Mouse (Mus musculus) kidney, postnatal 36 days (tissue): ENCODE data around the gene Rassf8.
A peak's percentile ranks its signal among the peaks of the same experiment; 100 is the strongest.

Experiments used
- DNase-seq, 2 experiments: peaks; one replicate each; pipeline ENCODE4 v3.0.0; 2021 to 2022; ENCODE audit warnings: mixed read lengths in 2 of 2

Gene Rassf8

DNA sequence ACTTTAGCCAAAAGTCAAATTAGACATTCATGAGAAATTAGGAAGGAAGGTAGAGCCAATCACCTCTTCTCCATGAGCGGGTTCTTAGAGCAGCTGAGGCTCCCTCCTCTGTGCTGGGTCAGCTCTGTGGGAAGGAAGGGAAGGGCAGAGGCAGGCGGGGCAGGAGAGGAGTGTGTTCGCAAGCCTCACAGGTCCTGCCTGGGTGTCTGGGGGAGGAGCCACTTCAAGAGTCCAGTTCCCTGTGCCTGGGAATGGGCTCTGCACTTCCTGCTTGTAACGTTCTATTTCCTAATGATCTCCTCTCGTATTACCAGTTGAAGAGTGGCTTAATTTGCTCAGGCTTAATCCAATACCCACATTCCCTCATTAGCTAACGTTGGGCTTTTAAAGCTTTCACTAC, 32.8 kb downstream of the Rassf8 start:
- peak; percentile 60 to 63 for DNase-seq

DNA sequence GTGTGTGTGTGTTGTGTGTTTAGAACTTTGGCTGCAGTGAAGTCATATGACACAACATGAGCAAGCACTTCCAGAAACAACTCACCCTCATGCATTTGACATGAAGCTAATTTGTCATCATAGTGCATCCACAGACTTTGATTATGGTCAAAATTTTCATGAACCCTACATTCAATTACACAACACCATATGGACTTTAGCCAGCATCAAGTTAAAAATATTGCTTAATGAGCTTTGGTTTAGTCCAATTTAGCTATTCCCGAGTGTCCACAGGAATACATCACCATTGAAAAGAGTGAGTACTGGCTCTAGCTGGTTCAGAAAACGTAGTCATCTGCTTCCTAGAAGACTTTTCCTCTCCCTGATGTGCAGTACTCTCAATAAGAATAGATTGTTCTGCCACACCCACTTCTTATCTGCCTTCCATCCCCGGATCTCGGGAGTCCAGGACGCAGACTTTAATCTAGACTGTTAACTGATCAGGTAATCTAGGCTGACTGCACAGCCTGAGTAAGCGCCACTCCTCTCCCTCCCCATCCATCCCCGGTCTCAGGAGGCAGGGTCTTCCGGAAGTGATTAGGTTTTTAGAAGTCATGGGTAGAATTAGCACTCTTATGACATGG, 33.7 kb downstream of the Rassf8 start:
- DNase-seq = no peak

DNA sequence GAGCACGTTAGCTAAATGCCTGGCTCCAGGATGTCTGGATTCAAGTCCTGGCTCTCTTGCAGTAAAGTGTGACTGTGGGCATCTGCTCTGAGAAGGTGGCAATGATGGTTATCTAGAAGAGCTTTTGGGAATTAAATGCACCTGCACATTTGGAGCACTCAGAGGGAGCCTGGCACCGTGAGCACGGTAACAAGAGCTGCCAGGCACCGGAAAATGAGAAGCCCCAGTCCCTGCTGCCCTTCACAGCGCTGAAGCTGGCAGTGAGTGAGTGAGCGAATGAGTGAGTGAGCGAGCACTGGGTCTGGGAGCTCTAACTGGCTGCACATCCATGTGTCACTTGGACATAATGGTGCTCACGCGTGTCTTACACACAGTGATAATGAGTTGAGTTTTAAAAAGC, 34.7 kb downstream of the Rassf8 start:
- DNase-seq = no peak

DNA sequence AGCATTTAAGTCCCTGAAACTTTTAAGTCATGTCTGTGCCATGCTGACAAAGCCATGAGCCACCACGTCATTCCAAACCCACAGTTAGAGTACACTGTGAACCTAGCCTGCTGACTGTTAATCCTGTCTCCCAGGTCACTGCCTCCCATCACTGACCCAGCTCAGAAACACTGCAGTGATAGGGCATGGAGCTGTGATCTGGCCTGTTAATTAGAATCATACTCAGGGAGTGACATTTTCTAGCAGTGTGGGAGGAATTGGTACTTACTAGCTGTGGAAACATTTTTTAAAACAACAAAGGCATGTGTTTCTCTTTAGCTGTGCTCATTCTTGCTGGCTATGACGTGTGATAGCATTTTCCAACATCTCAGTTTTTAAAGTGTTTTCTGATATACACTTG, 35.4 kb downstream of the Rassf8 start:
- no peak for DNase-seq

DNA sequence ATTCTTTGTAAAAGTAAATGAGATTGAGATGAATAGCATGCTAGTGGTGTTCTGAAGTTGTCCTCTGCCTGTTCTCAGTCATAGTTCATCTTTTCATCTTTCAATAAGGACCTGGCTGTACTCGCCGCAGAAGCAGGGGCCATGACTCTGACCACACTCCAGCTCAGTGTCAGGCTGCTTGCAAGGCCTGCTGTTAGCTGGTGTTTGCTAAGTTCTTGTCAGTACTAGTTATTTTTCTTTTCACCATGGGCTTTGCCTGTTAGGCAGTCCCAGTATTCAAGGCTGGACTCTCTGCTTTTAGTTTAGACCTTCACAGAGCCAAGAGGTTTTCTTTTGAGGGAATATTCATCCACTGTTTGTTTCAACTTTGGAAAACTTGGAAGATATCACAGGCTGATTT, 40.8 kb downstream of the Rassf8 start:
- no peak for DNase-seq

DNA sequence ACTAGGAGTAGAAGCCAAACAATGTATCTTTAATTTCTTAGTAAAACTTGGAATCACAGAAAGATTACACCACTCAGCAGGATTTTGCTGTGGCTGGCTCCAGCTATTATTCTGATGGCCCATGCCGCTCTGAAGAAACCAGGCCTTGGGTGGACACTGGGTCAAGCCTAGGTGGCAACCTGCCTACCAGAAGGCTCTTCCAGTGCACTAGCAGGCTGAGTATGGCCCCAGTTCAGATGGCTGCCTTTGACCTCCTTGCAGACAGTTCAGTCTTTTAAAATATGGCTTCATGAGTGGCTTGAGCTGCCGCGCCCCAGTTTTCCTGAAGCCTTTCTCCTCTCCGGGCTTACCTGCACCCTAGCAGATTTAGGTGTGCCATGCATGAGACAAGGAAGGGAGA, 43.2 kb downstream of the Rassf8 start:
- DNase-seq = no peak

DNA sequence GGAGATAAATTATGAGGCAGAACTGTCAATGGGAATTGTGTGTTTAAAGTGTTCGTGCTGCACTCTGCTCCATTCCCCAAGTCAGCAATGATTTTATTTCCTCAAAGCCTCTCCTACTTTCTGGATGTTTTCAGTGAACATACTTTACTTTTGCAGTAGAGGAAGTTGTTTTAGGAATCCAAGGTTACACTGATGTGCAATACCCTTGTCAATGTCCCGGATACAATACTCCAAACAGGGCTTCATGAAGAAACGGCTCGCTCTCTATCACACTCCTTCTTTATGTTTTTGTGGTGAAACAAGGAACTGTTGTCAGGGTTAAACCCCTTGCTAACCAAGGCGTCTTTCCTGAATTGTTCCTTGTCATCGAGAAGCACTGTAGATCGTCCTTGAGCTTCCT, 45.8 kb downstream of the Rassf8 start:
- DNase-seq = no peak

DNA sequence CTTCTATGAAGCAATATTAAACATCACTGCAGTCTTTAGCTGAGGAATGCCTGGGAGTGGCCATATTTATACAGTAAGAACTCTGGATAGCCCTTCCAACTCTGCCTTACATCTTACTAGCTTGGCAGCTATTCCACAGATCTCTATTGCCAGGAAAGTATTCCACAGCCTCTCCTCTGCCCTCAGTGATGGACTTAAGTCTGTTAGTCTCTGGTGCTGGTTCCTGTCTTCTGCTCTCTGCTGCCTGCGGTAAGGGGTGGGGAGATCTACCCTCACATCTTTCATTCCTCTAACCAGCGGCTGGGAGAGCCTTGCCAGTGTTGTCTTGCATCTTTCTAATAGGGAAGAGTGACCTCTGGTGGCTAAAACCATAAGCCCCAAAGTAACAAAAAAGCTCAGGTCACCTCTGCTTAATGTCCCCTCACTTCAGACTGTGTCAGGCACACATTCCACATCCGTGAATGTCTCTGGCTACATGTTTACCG, 46.6 kb downstream of the Rassf8 start:
- peak; percentile 73 to 75 for DNase-seq

DNA sequence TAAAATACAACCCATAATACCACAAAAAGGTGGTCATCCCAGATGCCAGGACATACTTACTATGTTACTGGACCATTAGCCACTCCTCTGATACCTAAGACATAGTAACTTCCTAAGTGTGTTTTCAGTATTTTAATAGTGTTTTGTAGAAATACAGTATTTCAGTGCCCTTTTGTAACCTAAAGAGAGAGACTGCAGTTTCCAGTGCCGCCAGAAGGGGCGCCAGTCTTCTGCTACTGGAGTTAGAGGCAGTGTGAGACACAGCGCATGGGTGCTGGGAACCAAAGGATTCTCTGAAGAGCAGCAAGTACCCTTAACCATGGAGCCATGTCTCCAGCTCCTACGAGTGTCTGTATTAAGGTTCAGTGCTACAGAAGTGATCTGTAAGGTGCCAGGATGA, 48.1 kb downstream of the Rassf8 start:
- no peak for DNase-seq

DNA sequence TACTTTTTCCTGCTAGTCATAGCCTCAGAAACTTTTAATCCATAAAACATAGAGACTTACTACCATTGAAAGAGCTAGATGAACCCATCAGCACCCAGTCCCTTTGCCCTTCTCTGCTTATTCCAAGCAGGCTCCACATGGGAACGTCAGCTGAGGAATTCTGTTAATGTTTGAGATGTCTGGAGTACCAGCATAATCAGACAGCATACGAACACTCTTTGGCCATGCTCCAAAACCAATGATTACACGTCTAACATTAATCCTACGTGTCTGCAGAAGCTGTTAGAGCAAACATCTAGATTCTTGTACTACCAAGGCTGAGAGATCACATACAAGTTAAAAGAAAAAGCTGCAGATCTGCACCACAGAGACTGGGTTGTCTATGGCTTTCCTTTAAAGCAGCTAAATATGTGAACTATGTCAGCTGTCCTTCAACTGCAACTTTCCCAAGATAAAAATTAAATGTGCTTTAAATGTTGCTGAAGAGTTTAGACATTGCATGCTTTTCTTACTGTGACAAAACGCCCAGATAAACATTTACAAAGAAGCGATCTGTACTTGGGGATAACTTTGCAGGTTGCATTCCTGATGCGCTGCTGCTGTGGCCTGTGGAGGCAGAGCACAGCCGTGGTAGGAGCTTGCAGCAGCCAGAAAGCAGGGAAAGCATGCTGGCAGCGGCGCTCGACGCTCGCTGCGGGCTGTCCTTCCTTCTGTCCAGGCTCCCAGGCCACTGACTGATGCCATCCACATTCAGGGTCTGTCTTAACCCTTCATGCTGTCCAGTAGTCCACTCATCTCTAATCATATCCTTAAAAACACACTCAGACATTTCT, 49.9 kb downstream of the Rassf8 start:
- peak in 1 of 2 experiments; percentile 66 for DNase-seq

DNA sequence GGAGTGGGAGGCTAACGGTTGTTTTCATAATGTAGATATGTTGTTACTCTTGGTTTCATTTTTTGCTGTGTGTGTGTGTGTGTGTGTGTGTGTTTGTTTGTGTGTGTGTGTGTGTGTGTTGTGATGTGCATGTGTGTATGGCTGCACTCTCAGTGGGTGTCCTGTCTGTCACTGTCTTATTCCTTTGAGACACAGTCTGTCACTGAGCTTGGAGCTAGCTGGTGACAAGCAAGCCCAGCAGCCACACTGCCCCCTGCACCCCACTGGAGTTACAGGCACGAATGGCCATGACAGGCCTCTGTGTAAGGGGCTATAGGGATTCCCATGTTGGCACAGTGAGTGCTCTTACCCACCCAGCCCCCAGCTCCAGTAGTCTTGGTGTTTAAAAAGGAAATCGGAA, 51.1 kb downstream of the Rassf8 start:
- DNase-seq = no peak

DNA sequence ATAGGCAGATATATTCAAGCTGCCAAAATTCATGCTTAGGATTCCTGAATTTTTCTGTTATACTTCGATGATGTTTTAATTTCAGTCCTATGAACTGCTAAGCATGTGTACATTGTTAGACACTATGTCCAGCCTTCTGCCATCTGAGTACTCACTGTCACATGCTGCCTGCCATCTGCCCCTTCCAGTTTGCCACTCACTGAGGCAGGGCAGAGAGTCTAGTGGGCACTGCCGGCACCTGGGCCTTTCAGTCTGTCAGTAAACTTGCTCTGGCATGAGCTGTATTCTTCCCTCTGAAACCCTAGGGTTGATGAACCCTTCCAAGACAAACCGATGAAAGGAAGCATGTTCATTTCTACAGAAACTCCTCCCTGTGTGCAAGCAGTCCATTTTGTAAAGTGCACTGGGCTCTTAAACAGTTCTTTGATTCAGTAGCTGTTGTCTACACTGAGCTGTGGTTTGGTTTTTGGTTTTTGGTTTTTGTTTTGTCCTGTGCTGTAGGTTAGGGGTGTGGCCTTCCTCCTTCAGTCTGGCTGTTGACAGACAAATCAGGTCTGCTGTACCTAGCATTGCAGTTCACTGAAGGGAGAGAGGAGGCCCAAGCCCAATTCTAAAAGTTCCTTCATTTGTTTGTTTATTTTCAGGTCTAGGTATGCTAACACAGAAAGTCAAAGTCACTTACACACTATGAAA, 55.4 kb downstream of the Rassf8 start:
- no peak for DNase-seq

DNA sequence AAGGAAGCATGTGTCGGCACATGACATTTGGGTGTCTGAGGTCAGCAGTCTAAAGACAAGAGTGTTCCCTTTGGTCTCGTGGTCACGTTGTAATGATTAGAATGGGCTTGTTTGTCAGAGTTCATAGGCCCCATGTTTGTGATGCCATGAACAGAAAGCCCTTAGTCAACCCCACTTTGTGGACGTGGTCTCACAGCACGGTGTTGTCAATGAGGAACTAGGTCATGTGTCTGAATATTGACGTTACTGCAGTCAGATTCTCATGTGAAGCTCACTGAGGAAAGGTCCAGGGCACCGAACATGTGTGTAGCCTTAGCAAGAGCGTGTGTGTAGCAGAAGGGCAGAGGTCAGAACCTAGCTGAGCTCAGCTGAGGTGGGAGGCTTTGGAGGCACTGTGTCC, 56.3 kb downstream of the Rassf8 start:
- DNase-seq = no peak

DNA sequence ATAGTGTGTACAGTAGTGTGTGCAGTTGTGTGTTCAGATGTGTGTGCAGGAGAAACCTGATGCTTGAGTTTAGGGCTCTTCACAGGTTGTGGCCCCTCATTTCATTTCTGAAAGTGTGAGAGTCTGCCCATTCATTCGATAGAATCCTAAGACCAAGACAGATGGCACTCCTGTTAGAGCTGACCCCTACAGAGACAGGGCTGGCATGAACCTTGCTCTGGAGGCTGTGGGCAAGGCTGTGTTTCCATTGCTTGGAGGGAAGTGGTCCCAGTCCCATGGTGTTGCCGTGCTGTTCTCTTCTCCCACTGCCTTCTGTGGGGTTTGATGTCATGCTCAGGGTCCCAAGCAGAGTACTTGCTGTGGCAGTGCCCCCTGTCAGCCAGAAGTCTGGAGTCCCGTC, 57.7 kb downstream of the Rassf8 start:
- no peak for DNase-seq

DNA sequence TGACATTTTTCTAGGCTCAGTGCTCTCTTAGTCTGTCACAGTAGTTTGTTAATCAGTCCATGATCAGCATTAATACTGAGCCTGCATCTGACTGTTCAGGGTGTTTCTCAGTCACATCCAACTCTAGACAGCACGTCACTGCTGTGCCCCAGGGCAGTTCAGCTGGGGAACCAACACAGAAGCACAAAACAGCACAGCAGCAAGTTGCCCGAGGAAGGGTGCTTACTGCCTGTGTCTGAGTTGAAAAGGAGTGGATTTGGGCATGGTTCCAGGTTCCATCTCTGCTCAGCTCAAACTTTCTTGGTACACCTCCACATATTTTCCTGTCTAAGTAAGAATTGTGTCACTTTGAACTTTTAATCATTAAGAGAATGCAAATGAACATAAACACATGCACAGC, 60.2 kb downstream of the Rassf8 start:
- DNase-seq = no peak

DNA sequence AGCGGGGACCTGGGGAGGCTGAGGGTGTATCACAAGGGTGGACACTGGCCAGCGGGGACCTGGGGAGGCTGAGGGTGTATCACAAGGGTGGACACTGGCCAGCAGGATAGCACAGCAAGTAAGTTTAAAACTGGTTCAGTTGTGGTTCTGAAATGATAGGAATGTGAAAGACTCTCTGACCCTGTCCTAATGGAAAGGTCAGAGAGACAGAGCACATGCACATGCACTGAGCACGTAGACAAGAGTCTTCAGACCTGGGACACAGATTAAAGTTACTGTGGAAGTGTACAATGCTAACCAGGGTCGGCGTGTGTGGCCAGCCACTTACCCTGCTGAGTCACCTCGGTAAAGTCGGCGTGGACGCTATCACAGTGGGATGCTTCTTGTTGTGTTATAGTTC, 61.4 kb downstream of the Rassf8 start:
- no peak for DNase-seq

DNA sequence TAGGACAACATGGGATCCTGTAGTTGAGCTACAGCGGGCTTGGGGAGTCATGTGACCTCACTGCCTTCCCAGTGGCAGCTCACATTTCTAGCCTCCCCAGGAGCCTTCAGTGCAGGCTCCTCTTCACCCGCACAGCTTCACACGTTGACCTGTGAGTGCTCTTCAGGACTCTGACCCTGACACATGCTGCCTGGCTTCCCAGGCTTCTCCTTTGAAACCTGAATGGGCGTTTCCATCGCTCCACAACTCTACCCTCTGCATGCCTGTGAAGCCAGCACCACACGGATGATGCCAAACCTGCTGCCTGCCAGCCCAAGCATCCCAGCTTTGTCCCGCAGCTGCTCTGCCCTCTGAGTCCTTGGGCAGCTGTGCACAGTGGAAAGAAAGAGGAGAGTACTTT, 63.0 kb downstream of the Rassf8 start:
- DNase-seq = peak in 1 of 2 experiments; percentile 41

DNA sequence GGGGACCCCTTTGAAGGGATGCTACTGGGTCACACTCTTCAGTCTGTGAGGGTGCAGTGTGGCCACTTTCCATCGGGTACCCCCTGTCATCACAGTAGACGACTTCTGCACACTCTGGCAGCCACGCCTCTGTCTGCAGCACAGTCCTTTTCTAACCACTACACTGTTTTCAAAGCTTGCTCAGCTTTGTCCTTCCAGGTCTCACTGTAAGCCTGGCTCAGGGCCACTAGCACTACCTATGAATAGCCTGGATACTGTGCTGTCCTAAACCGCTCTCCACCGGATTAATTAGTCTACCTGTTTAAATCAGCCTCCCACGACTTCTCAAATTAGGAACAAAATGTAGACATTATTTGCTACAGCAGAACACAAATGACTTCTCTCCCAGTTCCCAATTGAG, 63.5 kb downstream of the Rassf8 start:
- no peak for DNase-seq

DNA sequence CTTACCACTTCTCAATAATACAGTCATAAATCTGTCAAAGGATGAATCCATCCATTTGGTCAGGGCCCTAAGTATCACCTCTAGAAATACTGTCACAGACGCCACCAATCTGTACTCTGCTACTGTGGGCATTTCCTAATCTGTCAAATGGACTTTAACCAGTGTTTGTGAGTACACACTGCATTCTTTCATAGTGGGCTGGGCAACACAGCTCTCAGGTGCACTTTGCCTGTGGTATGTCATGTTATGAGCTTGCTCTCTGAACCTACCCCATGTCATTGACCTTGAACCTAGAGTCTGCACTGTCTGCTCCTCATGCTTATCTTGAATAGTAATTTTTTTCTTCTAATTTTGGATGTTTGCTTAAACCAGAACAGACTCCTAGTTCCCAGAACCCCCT, 64.6 kb downstream of the Rassf8 start:
- DNase-seq = peak in 1 of 2 experiments; percentile 55

DNA sequence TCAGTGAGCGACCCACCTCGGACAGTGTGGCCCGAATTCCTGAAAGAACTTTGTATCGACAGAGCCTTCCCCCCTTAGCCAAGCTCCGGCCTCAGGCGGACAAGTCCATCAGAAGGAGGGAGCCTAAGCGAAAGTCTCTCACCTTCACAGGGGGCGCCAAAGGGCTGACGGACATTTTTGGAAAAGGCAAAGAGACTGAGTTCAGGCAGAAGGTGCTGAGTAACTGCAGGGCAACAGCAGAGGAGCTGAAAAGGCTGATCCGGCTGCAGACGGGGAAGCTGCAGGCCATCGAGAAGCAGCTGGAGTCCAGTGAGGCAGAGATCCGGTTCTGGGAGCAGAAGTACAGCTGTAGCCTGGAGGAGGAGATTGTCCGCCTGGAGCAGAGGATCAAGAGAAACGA, 68.7 kb downstream of the Rassf8 start:
- no peak for DNase-seq

DNA sequence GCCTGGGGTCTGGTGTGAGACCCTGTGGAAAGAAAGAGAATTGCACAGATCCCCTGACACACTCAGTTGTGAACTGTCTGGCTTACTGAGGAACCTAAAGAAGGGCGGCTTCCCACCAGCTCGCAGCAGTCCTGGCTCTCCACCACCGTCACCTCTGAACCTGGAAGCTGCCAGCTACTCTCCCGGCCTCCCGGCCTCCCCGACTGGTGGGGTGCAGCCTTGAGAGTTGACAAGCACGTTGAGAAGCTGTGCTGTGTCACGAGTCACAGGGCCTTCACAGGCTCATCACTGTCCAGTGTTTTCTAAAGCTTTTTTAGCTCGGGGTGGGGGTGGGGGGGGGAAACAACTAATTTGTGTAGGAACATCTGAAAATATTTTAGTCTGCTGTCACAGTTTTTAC, 72.6 kb downstream of the Rassf8 start:
- no peak for DNase-seq

DNA sequence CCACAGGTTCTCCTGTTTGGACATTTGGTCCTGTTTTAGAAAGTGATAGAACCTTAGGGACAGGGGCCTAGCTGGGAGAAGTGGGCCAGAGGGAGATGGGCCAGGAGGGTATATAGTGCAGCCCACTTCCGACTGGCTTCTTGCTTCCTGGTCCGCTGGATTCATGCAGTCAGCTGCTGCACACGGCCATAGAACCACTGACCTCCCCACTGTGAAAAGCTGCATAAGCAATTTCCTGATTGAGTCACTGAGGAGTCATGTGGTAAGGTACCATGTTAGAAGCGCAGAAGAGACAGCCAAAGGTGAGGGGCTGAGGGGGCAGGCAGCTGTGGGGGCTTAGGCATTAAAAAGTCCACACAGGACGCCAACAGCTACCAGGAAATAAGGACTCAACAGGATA, 75.7 kb downstream of the Rassf8 start:
- no peak for DNase-seq

DNA sequence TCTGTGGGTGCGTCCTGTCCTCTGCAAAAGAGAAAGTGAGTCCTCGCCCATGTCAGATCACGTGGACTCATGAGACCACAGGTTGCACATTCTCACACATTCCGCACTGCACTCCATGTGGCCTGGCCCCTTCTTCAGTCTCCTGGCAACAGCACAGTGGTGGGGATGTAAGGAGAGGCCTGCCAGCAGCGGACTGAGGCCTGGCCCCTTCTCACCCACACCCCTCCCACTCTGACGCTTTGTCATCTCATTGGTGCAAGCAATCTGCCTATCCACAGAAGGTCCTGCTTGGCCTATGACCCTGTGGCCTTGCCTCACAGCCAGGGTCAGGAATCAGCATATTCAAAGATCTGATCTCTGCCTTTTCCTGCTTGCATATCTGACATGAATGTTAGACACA, 76.6 kb downstream of the Rassf8 start:
- DNase-seq = no peak
